Mouse (Mus musculus) urinary bladder, postnatal 36 days (tissue): ENCODE results near the gene Zfp46.
A peak's percentile ranks its signal among the peaks of the same experiment; 100 is the strongest.

Source experiments
- DNase-seq, 2 experiments: peaks; one replicate each; pipeline ENCODE4 v3.0.0; 2022; ENCODE audit warnings: low spot score in 2 of 2, mixed read lengths in 1 of 2

The Zfp46 gene

DNA sequence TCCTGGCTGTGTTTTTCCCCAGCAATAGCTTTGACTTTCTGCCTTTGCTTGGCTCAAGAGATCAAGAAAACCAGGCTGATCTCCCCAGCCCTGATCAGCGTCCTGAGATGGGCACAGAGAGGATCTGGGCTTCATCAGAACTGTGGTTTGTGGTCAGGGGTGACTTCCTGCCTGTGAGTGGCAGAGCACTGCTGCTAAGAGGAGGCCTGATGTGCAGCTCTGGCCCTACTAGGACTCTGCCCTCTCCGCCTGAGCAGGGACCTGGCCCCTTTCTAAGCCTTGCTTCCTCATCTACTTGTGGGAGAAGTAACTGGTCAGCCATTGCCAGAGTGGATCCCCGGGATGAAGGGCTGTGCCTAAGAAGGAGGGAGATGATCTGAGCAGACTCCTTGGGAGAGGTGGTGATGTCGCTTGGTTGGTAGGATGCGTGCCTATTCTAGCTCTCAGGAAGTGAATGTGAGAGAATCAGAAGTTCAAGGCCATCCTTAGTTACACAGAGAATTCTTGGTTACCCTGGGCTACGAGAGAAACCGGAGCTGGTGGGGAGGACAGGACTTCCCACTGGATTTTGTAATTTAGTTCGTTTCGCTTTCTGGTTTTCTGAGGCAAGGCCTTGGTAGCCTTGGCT, 17.7 kb upstream of the Zfp46 start:
- no peak for DNase-seq

DNA sequence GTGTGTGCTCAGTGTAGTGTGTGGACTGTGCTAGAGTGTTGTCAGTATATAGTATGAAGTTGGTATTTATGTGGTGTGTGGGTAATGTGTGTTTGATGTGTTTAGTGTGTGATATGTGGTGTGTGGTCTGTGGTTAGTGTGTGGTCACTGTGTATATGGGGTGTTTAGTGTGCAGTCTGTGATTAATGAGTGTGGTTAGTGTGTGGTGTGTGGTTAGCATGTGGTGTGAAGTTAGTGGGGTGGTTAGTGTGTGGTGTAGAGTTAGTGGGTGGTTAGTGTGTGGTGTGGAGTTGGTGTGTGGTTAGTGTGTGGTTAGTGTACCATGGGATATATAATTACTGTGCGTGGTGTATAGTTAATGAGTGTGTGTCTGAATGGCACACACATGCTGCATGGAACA, 15.6 kb upstream of the Zfp46 start:
- DNase-seq, result no peak

DNA sequence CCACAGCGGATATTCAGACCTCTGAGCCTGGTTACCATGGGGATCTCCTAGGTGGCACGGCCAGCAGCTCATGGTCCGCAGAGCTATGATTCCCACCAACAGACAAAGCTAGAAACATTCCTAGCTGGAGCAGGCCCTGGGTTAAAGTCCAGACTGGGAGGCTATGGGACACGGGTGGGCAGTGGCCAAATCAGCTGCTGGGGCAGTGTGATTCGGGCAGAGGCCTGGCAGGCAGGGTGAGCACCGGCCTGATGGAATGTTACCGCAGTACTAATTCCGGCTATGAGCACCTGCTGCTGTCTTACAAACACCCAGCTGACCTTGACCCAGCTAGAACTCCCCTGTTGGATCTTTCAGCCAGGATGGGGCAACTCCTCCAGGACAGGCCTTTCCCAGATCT, 13.8 kb upstream of the Zfp46 start:
- no peak for DNase-seq

DNA sequence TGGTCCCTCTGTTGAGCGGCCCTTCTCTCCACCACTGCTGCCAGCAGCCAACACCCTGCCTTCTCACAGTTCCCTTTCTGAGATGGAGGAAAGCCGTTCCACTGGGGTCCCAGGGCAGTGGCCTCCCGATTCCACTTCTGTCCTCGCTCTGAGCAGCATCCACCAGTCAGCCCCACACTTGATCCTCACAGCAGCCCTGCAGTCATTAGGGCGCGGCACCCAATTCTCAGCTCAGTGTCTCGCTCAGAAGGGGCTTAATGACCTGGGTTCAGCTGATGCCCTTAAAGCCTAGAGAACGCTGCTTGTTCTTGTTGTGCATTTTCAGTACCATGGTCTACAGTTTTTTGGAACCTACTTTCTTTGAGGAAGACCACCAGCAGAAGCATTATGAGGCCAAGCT, 3.4 kb upstream of the Zfp46 start:
- no peak for DNase-seq

DNA sequence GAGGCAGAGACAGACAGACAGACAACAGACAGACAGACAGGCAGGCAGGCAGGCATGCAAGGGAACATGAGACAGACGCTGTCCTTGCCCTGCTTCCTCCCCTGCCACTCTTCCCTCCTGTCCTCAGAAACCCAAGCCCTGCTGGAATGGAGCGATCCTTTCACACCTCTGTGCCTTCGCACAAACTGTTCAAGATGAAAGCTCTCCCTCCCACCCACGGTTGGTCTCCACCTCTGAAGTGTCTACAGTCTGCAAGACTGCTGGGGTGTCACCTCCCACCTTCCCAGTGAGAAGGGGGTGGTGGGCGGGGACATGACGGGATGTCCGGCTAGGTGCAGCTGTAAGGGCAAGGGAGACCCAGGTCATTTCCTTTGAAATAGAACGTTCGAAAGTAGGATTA, 2.9 kb upstream of the Zfp46 start:
- DNase-seq, result no peak

DNA sequence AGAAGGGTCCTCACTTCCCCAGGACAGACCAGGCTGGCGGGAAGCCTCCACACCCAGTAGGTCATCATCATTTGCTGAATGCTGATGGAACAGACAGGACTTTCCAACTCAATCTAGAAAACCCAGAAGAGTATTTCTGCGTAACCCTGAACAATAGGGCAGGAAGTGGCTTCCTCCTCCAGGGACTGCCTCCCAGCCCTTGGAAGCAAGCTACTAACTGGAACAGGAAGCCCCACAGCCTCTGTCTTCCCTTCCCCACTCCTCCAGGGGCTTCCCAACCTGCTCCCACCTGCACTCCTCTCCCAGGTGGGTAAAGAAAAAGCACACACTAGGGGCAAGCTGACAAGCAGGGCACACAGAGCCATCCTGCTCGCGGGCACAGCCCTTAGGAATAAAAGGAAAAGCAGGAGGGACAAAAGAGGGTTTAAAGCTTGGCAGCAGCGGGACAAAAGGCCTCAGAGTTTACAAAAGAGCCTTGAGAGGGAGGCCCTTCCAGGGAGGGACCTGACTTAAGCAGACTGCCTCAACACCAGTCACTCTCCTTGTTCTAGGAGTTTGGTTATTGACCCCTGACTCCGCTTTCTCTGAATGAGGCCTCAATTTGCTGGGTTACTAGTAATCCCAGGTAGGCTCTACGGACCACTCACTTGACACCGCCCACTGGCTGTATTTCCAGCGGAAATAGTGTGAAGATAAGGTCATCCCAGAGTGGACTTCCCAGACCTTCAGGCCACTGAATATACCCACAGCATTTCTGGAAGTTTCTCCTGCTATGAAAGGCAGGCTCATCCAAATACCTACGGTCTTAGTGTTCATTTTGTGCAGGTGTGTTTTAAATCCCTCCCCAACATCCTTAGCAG, 1.6 kb upstream of the Zfp46 start:
- no peak for DNase-seq

DNA sequence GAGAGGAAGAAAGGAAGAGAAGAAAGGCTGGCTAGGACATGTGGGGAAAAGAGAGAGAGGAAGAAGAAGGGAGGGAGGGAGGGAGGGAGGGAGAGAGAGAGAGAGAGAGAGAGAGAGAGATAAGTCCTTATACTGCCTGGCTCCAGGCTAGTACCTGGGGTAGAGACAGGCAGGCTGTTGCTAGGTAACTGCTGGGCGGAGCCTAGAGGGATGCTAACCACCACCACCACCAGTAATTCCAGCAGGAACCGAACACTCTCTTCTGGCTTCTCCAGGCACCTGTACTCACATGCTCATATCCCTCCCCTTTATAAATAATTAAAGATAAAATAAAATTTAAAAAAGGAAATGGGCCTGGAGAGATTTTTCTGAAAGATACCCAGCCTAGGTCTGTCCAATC, 700 bp upstream of the Zfp46 start:
- no peak for DNase-seq

DNA sequence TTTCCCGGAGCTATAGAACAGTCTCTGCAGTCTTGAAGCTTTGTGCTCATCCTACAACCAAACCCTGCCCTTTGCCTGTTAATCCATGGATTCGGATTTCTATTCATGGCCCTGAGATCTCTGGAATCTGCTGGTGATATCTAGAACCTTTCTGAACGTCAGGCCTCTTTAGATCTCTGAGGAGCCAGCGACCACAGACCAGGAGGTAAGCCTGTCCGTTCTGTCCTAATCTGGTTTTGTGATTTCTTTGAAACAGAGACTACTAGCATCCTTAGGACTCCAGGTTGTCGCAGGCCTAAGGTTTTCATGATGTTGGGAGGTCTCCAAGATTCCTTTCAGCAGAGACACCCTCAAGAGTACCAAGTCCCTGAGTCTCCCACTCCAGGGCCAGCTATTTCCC, 408 bp downstream of the Zfp46 start:
- DNase-seq, result no peak

DNA sequence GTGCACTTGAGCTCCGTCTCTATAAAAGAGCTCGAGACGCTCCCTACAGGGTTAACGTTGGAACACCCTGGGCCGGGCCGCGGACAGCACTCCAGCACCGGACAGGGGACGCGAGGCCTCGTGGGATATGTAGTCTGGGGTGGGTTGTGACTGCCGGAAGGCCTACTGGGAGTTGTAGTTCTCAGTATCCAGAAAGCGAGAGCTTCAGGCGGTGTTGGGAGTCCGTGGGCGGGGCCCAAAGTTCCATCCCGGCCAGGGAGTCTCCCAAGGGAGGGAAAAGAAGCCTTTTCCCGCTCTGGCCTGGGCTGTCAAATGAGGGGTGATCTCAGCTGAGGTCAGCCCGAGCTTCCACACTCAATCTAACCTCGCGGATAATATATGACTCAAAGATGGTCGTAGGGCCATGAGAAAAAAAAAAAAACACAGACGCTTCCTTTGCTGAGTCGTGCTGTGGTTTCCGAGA, 896 bp downstream of the Zfp46 start:
- peak; percentile 88 to 96 for DNase-seq

DNA sequence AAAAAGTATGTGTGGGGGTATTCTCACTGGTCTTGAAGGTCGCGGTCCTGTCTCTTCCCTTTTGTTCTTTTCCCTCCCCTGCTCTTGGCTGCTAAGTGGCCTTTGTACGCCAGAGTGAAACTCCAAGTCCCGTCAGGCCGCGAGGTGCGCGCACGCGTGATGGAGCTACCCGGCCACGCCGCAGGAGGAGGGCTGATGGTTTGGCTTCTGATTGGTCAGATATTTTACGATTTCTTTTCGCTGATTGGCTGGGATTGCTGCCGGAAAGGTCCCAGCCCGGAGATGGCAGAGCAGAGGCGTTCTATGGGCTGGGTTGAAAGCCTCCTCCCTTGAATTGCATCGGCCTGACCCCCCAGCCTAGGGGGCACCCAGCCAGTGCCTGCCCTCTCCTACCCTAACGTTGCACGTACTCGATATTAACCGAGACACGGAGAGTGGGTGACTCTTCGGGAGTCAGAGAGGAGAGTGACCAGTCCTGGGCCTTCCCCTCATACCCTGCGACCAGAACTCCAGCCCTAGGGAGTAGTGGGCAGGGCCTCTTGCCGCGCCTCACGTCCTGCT, 1.4 kb downstream of the Zfp46 start:
- DNase-seq, result peak; percentile 92 to 96

DNA sequence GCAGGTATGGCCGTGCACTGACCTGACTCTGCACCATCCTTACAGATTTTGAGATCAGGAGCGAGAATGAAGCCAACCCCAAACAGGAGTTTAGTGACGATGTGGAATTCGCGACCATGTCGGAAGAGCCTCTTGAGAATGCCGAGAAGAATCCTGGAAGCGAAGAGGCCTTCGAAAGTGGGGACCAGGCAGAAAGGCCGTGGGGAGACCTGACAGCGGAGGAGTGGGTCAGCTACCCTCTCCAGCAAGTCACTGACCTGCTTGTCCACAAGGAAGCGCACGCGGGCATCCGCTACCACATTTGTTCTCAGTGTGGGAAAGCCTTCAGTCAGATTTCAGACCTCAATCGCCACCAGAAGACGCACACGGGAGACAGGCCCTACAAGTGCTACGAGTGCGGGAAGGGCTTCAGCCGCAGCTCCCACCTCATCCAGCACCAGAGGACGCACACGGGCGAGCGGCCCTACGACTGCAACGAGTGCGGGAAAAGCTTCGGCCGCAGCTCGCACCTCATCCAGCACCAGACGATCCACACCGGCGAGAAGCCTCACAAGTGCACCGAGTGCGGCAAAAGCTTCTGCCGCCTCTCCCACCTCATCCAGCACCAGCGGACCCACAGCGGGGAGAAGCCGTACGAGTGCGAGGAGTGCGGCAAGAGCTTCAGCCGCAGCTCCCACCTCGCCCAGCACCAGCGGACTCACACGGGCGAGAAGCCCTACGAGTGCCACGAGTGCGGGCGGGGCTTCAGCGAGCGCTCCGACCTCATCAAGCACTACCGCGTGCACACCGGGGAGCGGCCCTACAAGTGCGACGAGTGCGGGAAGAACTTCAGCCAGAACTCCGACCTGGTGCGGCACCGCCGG, 5.7 kb downstream of the Zfp46 start:
- DNase-seq, result no peak

DNA sequence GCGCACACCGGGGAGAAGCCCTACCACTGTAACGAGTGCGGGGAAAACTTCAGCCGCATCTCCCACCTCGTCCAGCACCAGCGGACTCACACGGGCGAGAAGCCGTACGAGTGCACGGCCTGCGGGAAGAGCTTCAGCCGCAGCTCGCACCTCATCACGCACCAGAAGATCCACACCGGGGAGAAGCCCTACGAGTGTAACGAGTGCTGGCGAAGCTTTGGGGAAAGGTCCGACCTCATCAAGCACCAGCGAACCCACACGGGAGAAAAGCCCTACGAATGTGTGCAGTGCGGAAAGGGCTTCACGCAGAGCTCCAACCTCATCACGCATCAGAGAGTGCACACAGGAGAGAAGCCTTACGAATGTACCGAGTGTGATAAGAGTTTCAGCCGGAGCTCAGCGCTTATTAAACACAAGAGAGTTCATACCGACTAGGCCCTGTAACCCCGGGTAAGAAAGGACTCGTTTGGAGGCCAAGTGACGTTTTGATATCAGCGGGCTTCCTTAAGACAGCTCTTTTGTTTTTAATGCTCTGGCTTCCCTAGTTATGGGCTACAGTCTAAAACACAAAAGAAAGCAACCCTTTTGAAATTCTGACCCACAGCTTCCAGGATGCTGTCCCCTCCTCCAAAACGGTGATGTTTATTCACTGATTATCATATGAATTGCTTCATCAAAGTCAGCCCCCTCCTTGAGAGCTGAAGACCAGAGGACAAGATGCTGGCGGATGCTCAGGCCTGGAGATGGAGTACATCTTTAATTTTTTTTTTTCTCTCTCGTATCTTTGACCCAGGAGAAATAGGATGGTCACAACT, 6.5 kb downstream of the Zfp46 start:
- no peak for DNase-seq

DNA sequence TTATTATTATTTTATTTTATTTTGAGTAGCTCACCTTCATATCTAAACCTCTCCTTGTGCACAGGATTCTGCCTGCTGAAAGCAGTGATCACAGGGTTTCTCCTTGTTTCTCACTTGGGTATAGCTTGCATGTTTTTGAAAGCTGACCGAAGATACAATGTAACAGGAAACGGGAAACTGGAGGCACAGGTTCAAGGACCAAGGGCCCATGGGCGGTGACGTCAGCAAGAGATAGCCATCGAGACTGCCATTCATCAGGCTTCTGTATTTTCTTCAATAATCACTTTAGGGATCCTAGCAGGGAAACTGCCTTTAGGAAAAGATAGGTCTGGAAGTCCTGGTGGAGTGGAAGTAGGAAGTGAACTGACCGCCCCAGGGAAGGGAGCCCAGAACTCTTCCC, 7.2 kb downstream of the Zfp46 start:
- DNase-seq, result no peak

DNA sequence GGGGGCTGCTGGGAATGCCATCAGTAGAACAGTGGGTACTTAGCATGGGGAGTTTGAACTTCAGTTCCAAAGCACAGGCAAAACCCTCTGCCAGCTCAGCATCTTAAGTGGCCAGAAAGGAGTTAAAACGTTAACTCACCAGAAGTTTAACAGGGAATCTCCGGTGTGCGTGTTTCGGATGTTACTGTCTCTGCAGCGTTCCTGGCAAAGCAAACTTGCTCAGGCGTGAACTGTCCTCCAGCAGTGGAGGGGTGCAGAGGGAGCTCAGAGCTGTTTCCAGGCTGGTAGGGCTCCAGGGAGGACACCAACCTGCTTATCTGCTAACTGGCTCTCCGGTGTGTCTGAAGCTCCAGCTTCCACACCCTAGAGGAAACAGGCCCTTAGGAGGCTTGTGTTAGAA, 11.5 kb downstream of the Zfp46 start:
- no peak for DNase-seq

DNA sequence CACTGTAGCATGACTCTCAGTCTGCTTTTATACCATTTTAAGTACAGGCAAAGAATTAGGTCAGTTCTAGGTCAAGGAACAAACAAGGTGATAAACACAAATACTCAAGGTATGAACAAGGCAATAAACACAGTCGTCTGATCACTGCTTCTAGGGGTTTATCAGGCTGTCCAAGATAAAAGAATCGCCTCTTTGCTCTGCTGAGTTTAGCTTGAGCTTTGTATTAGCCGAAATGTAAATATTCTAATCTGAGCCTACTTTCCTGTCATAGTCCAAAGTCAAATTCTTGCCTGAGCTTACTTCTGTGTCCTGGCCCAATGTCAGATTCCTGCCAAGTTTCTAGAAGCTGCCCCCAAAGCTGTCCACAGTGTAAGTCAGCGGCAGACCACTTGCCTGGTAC, 18.0 kb downstream of the Zfp46 start:
- no peak for DNase-seq

DNA sequence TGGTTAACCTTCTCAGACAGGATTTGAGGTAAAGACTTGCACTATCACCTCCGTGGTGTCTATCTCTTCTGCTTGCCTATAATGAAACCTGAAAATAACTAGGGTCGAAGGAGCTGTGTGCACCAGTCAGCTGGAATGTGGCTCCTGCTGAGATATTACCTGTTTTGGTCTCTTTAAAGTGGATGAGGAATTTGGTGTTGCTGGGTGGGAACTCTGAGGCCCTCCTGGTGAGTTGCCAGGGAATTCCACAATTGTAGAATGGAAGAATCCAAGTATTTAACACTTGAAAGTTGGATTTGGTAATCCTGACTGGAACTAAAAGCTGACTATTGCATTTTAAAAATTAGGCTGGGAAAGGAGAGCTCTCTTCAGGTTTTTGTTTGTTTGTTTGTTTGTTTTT, 19.7 kb downstream of the Zfp46 start:
- no peak for DNase-seq

DNA sequence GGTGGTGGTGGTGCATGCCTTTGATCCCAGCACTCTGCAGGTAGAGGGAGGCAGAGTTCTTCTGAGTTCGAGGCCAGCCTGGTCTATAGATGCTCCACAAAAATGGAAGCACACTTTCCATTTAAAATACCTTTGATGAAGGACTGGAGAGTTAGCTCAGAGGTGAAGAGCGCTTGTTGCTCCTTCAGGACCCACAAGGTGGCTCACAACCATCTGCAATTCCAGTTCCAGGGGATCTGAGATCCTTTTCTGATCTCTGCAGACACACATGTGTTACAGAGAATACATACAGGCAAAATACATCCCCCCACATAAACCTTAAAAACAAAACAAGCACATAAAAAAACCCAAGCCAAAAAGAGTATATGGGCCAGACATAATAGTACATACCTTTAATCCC, 23.9 kb downstream of the Zfp46 start:
- DNase-seq, result no peak

DNA sequence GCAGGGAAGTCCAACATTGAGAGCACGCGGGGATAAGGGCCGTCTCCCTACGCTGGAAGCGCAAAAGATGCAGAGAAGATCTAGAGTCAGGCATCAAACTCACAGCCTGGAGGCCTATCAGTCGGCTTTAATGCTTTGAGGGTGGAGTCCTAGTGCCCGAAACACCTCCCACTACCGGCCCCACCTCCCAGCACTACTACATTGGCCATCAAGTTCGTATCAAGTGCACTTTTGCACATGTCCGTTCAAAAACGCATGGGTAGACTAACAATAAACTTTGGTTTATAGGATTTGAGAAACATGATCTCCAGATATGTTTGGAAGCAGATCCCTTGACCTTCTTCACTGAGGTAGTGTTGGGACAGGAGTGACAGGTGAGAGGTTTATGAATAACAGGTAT, 25.3 kb downstream of the Zfp46 start:
- DNase-seq, result peak; percentile 44 to 59

DNA sequence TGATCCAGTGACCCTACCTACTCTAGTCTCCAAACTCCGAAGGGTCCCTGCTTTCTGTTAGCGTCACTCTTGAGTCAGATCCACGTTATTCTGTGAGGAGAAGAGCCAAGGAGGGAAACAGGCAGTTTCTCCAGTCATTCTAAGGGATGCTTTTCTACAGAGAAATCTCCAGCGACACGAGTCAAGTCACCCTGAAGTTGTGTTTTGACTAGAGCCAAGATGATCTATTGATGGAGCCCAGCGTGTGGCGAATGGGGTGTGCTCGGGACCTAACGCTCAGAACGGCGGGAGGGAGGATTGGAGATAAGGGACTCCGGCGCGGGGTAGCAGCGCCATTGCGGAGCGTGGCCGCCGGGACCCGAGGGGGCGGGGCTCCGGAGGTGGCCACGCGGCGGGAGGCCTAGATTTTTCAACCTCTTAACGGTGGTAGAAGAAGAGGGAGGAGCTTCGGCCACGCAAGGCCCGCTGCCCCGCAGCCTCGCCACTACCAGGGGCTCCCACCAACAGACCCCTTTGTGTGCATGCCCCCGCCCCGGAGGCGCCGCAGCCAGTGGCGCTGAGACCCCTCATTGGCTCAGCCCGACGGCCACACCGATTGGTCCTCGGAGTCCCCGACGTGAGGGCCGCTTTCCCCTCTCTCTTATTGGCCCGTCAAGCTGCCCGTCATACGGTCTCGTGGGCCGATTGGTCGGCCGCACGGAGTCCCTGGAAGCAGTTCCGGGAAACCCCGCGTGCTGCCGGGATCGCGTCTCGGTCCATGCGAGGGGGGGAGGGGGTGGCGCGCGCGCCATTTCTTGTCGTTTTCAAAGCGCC, 26.0 kb downstream of the Zfp46 start, which contains the start of gene Hnrnpr:
Hnrnpr (plus strand) TSS at position 714 of the 813 bp plus-strand sequence.
- peak; percentile 99 for DNase-seq
